Mouse (Mus musculus) midbrain, postnatal 0 days (tissue): Measurements from ENCODE around the gene Gm20671. TPM values are rescaled to one million over a fixed set of nuclear protein-coding genes. Genes with fewer than 3 reads are reported as not detected.

Source experiments
- ATAC-seq: fragments of 200-750 bp; cut with Nextera tagmentation; 2 replicates; pipeline ENCODE4 v1.8.0; 2017; ENCODE audit warnings: moderate number of reproducible peaks, mild to moderate bottlenecking, moderate TSS enrichment, moderate library complexity; ENCODE audit not compliant: low FRiP score
- DNase-seq: peaks from one replicate; pipeline ENCODE4 v3.0.0-alpha.2; 2015; ENCODE audit warnings: low spot score
- H3K27ac ChIP-seq: fragments of 300-500 bp; sonication (generic); 2 replicates; pipeline ENCODE4 v1.5.1; 2014; ENCODE audit warnings: low read depth, mild to moderate bottlenecking, low read length, mixed read lengths
- H3K27me3 ChIP-seq: fragments of 300-500 bp; sonication (generic); 2 replicates; pipeline ENCODE4 v1.6.1; 2014; ENCODE audit warnings: low read length, control low read depth, mixed read lengths; ENCODE audit not compliant: insufficient read depth
- H3K36me3 ChIP-seq: fragments of 300-500 bp; sonication (generic); 2 replicates; pipeline ENCODE4 v1.6.1; 2014; ENCODE audit warnings: low read length, control low read depth, mixed read lengths; ENCODE audit not compliant: insufficient read depth
- H3K4me1 ChIP-seq: fragments of 300-500 bp; sonication (generic); 2 replicates; pipeline ENCODE4 v1.6.1; 2014; ENCODE audit warnings: mild to moderate bottlenecking, control low read depth, antibody characterized with exemption, low read length, mixed read lengths; ENCODE audit not compliant: insufficient read depth
- H3K4me2 ChIP-seq: fragments of 300-500 bp; sonication (generic); 2 replicates; pipeline ENCODE4 v1.6.1; 2014; ENCODE audit warnings: low read depth, mild to moderate bottlenecking, low read length, mixed read lengths; ENCODE audit not compliant: poor library complexity, severe bottlenecking
- H3K4me3 ChIP-seq: fragments of 300-500 bp; sonication (generic); 2 replicates; pipeline ENCODE4 v1.5.1; 2014; ENCODE audit warnings: low read depth, mild to moderate bottlenecking, low read length, moderate library complexity
- H3K9ac ChIP-seq: fragments of 300-500 bp; sonication (generic); replicated peaks from 2 replicates; pipeline ENCODE4 v1.6.1; 2014; ENCODE audit warnings: mild to moderate bottlenecking, low read length, moderate library complexity, mixed read lengths; ENCODE audit not compliant: poor library complexity, severe bottlenecking
- H3K9me3 ChIP-seq: fragments of 300-500 bp; sonication (generic); 2 replicates; pipeline ENCODE4 v1.6.1; 2016; ENCODE audit warnings: low read length, control low read depth
- CTCF ChIP-seq: IDR thresholded peaks from 2 replicates; pipeline ENCODE4 v1.5.1; 2016; ENCODE audit warnings: antibody characterized with exemption, mild to moderate bottlenecking
- WGBS: fragments of 180-500 bp; shearing (Covaris S2); extraction: QIAGEN DNeasy Blood & Tissue Kit; methylation state at CpG from one replicate; pipeline ENCODE4 v1.1.7; 2014; 5-methylcytosine and 5-hydroxymethylcytosine counted together
- polyA plus RNA-seq: library from polyadenylated mRNA; unstranded; fragments of >200 nt; fragmentation: Nextera tagmentation; extraction: Ambion mirVana; gene quantifications from 2 replicates; pipeline ENCODE4 v1.2.1, GENCODE M21; 2015
- total RNA-seq: library from RNA; depleted of rRNA; stranded (reverse); fragments of >200 nt; gene quantifications from 2 replicates; pipeline ENCODE4 v1.2.3, GENCODE M21; 2014; rRNA removed

The Gm20671 gene
- total and polyA plus RNA-seq, 2 experiments from 2014 or later = 7.0 TPM; not detected in 1

DNA sequence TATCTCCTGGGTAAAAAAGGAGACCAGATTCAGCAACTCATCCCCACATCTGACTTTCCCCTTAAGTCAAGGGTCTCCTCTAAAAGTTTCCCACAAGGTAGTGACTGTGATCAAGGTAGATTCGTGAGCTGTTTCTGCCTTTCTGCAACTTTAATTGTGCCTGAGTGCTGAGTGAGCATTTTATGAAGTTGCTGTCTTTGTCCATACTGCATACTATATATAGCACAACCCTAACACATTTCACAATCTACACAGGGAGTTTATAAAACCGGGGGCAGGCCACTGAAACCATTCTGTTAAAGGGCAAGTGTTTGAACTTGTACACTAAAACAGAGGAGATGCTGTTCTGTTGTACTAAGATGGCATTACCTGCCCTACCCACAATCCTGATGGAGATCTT, 133.5 kb downstream of the Gm20671 start:
- Histone ChIP-seq H3K9ac (no peak overlapping the region), H3K27me3 (no peaks in the 10 kb centered on the region), H3K4me3 (no peak overlapping the region), H3K4me1 (no peaks in the 10 kb centered on the region), H3K27ac (no peak overlapping the region), H3K4me2 (no peak overlapping the region), H3K36me3 (no peaks in the 10 kb centered on the region), H3K9me3 (no peaks in the 10 kb centered on the region)
- no peak for TF ChIP-seq CTCF
- 59% methylated on average over 2 of the region's 2 CpGs for WGBS
- DNase-seq (no peak), ATAC-seq (no peak)

Other genes starting within 250 kb of the Gm20671 start
- gene Yes1, start 215.9 kb downstream of the Gm20671 start, total RNA-seq = 20.3 and 22.8 TPM in 2 replicates
- gene Yes1, start 215.9 kb downstream of the Gm20671 start, polyA plus RNA-seq = 11.5 TPM in 2 replicates
- gene Pisd, start 41.5 kb downstream of the Gm20671 start, total RNA-seq = 94.5 and 95.7 TPM in 2 replicates
- 89.0 and 98.1 TPM in 2 replicates for gene Pisd, start 41.5 kb downstream of the Gm20671 start, polyA plus RNA-seq
- 17.4 and 21.1 TPM in 2 replicates for gene Prr14l, start 27.1 kb upstream of the Gm20671 start, total RNA-seq
- gene Prr14l, start 27.1 kb upstream of the Gm20671 start, polyA plus RNA-seq = 6.1 and 13.5 TPM in 2 replicates
- gene Depdc5, start 36.6 kb upstream of the Gm20671 start, total RNA-seq = 37.5 and 55.3 TPM in 2 replicates
- gene Depdc5, start 36.6 kb upstream of the Gm20671 start, polyA plus RNA-seq = 15.1 and 18.1 TPM in 2 replicates
- 704 and 729 TPM in 2 replicates for gene Ywhah, start 191.7 kb upstream of the Gm20671 start, total RNA-seq
- 1,094 and 1,095 TPM in 2 replicates for gene Ywhah, start 191.7 kb upstream of the Gm20671 start, polyA plus RNA-seq